Mouse (Mus musculus) kidney, adult 2 months (tissue): Measurements from ENCODE around the gene Irs3.

Experiments
- CTCF ChIP-seq: fragments of 200-500 bp; conservative IDR thresholded peaks from 2 replicates; pipeline ENCODE4 v1.5.1; 2011; ENCODE audit warnings: low read depth, mild to moderate bottlenecking, control low read depth, low read length, moderate library complexity, mixed read lengths; ENCODE audit not compliant: insufficient read depth, insufficient read length
- POLR2A ChIP-seq: fragments of 200-500 bp; IDR thresholded peaks from one replicate; pipeline ENCODE4 v1.6.1; 2011; ENCODE audit warnings: low read depth, low read length, control low read depth

DNA sequence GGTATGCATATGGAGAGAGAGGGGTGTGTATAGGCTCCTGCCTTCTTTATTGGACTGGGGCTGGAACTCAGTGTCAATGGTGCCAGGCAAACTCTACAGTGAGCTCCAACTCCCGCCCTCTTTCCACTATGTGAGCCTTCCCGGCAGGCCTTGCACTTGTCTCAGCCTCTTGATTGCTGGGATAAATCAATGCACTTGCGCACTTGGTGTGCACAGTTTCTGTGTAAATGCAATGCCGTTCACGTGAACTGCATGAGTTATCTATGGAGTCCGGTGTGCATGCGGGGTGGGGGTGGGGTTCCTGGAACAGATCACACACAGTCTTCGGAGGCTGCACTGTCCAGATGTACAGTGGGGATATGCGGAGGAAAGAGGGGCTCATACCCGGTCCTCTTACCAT, 7.9 kb upstream of the Irs3 start:
- TF ChIP-seq POLR2A (no peak), CTCF (no peak)
